Mouse (Mus musculus) intestine, embryonic 14.5 days (tissue): ENCODE results near the gene Rgl2. TPM values are rescaled to one million over a fixed set of nuclear protein-coding genes. Genes with fewer than 3 reads are reported as not detected.
A peak's percentile ranks its signal among the peaks of the same experiment; 100 is the strongest.
"Not testable (repeated sequence)": the region's sequence is repeated elsewhere in the genome, so short reads cannot be mapped to it uniquely, and the experiment has no call there.

ENCODE experiments used
- ATAC-seq: fragments of 200-750 bp; cut with Nextera tagmentation; replicated peaks from 2 replicates; pipeline ENCODE4 v1.8.0; 2017; ENCODE audit warnings: low read depth, moderate number of reproducible peaks, moderate TSS enrichment, moderate library complexity; ENCODE audit not compliant: low FRiP score, low TSS enrichment
- DNase-seq: peaks from one replicate; pipeline ENCODE4 v3.0.0-alpha.2; 2018; ENCODE audit warnings: low spot score
- H3K27ac ChIP-seq: fragments of 300-500 bp; sonication (generic); 2 replicates; pipeline ENCODE4 v1.5.1; 2014; ENCODE audit warnings: low read depth, mild to moderate bottlenecking, control low read depth
- H3K27me3 ChIP-seq: fragments of 300-500 bp; sonication (generic); replicated peaks from 2 replicates; pipeline ENCODE4 v1.6.1; 2014; ENCODE audit warnings: low read length, control low read depth; ENCODE audit not compliant: control insufficient read depth, insufficient read depth
- H3K36me3 ChIP-seq: fragments of 300-500 bp; sonication (generic); 2 replicates; pipeline ENCODE4 v1.6.1; 2014; ENCODE audit warnings: low read length, control low read depth; ENCODE audit not compliant: control insufficient read depth, insufficient read depth
- H3K4me1 ChIP-seq: fragments of 300-500 bp; sonication (generic); replicated peaks from 2 replicates; pipeline ENCODE4 v1.6.1; 2014; ENCODE audit warnings: low read length, control low read depth, mixed read lengths; ENCODE audit not compliant: control insufficient read depth, insufficient read depth
- H3K4me2 ChIP-seq: fragments of 300-500 bp; sonication (generic); 2 replicates; pipeline ENCODE4 v1.6.1; 2014; ENCODE audit warnings: low read length
- H3K4me3 ChIP-seq: fragments of 300-500 bp; sonication (generic); 2 replicates; pipeline ENCODE4 v1.5.1; 2014; ENCODE audit warnings: low read depth, low read length, control low read depth, mixed read lengths
- H3K9ac ChIP-seq: fragments of 300-500 bp; sonication (generic); 2 replicates; pipeline ENCODE4 v1.6.1; 2014; ENCODE audit warnings: mild to moderate bottlenecking, low read length
- H3K9me3 ChIP-seq: fragments of 300-500 bp; sonication (generic); 2 replicates; pipeline ENCODE4 v1.6.1; 2016; ENCODE audit warnings: low read length, control low read depth; ENCODE audit not compliant: control insufficient read depth
- WGBS: fragments of 180-500 bp; shearing (Covaris S2); extraction: QIAGEN DNeasy Blood & Tissue Kit; methylation state at CpG from one replicate; pipeline ENCODE4 v1.1.7; 2014; 5-methylcytosine and 5-hydroxymethylcytosine counted together
- polyA plus RNA-seq: library from polyadenylated mRNA; unstranded; fragments of >200 nt; fragmentation: Nextera tagmentation; extraction: Ambion mirVana; gene quantifications from 2 replicates; pipeline ENCODE4 v1.2.1, GENCODE M21; 2014

Gene Rgl2
- polyA plus RNA-seq, 1 experiment from 2014 or later: 34.5 TPM

- ATAC-seq (no peak), DNase-seq (no peak)
- Histone ChIP-seq H3K9ac (no peak overlapping the region), H3K9me3 (no peaks in the 10 kb centered on the region), H3K27ac (no peak overlapping the region), H3K4me2 (no peak overlapping the region), H3K36me3 (peaks cover 71% of the 10 kb centered on the region), H3K4me1 (peaks cover 27% of the 10 kb centered on the region), H3K4me3 (no peak overlapping the region), H3K27me3 (no peaks in the 10 kb centered on the region)
- 84% methylated on average over 22 of the region's 22 CpGs for WGBS
Observed at GRCm38 (mm10) chr17:33948090-33948904, 19.0 kb downstream of the Rgl2 start.

- H3K9me3 ChIP-seq: no peaks in the 10 kb centered on the region
- DNase-seq (no peak), ATAC-seq (no peak)
- H3K9ac ChIP-seq: no peak overlapping the region
- H3K4me3 ChIP-seq: no peak overlapping the region
- H3K4me1 ChIP-seq: peaks cover 34% of the 10 kb centered on the region
- H3K27ac ChIP-seq: no peak overlapping the region
- H3K36me3 ChIP-seq: peaks cover 71% of the 10 kb centered on the region
- 80% methylated on average over 19 of the region's 19 CpGs for WGBS
- H3K27me3 ChIP-seq: no peaks in the 10 kb centered on the region
- H3K4me2 ChIP-seq: no peak overlapping the region
Observed at GRCm38 (mm10) chr17:33948905-33949537, 19.7 kb downstream of the Rgl2 start.

- ATAC-seq (no peak; the same call in 1 of the 2 replicates), DNase-seq (no peak)
- peaks cover 66% of the 10 kb centered on the region for H3K36me3 ChIP-seq
- H3K9me3 ChIP-seq: no peaks in the 10 kb centered on the region
- peak overlapping the region; percentile 45; the same call in 1 of the 2 replicates for H3K4me3 ChIP-seq
- no peaks in the 10 kb centered on the region for H3K27me3 ChIP-seq
- WGBS: 78% methylated on average over 10 of the region's 10 CpGs
- H3K9ac ChIP-seq: no peak overlapping the region
- no peak overlapping the region for H3K27ac ChIP-seq
- H3K4me1 ChIP-seq: peaks cover 41% of the 10 kb centered on the region
- peak overlapping the region; percentile 82 for H3K4me2 ChIP-seq
Observed at GRCm38 (mm10) chr17:33950131-33950625, 20.8 kb downstream of the Rgl2 start.

- WGBS: under 1% methylated on average over 45 of the region's 45 CpGs
- ATAC-seq: peak; percentile 75
- DNase-seq: peak; percentile 91
- Histone ChIP-seq H3K27me3 (no peaks in the 10 kb centered on the region), H3K9me3 (no peaks in the 10 kb centered on the region), H3K9ac (peak within 1 kb of the TSS; percentile 55), H3K27ac (peak within 1 kb of the TSS; percentile 92), H3K4me3 (peak within 1 kb of the TSS; percentile 45), H3K36me3 (peaks cover 56% of the 10 kb centered on the region), H3K4me2 (peak within 1 kb of the TSS; percentile 82), H3K4me1 (peaks cover 42% of the 10 kb centered on the region)
Observed at GRCm38 (mm10) chr17:33951021-33951946, 21.9 kb downstream of the Rgl2 start, which contains the start of gene B3galt4. Gene B3galt4 (minus strand): TSS chr17:33951488.

- not testable (repeated sequence) for ATAC-seq
- H3K4me3 ChIP-seq: peak overlapping the region; percentile 45
Observed at GRCm38 (mm10) chr17:33952015-33952414, 22.7 kb downstream of the Rgl2 start.

GRCm38 (mm10) chr17:33952879-33953278 lies 23.5 kb downstream of the Rgl2 start:
- Histone ChIP-seq H3K36me3 (peaks cover 46% of the 10 kb centered on the region), H3K9me3 (no peaks in the 10 kb centered on the region), H3K27me3 (no peaks in the 10 kb centered on the region), H3K4me1 (peaks cover 48% of the 10 kb centered on the region), H3K27ac (no peak overlapping the region), H3K4me2 (peak overlapping the region; percentile 99), H3K9ac (peak overlapping the region; percentile 32), H3K4me3 (peak overlapping the region; percentile 6; the same call in 1 of the 2 replicates)
- 77% methylated on average over 4 of the region's 4 CpGs for WGBS
- ATAC-seq (no peak), DNase-seq (no peak)

More at GRCm38 (mm10) chr17:33952015-33952414, 22.7 kb downstream of the Rgl2 start:
- not testable (repeated sequence) for H3K27me3 ChIP-seq, DNase-seq, H3K27ac ChIP-seq, H3K9ac ChIP-seq, H3K9me3 ChIP-seq
- peaks cover 48% of the 10 kb centered on the region for H3K4me1 ChIP-seq
- peak overlapping the region; percentile 82 for H3K4me2 ChIP-seq
- peaks cover 50% of the 10 kb centered on the region for H3K36me3 ChIP-seq
- WGBS: 82% methylated on average over 13 of the region's 13 CpGs

- no peak for DNase-seq
- Histone ChIP-seq H3K27me3 (no peaks in the 10 kb centered on the region), H3K4me2 (peak overlapping the region; percentile 99), H3K4me1 (peaks cover 48% of the 10 kb centered on the region), H3K9me3 (no peaks in the 10 kb centered on the region), H3K27ac (no peak overlapping the region), H3K4me3 (peak overlapping the region; percentile 0; the same call in 1 of the 2 replicates), H3K36me3 (peaks cover 41% of the 10 kb centered on the region), H3K9ac (peak overlapping the region; percentile 32; the same call in 1 of the 2 replicates)
- ATAC-seq: no peak
- 78% methylated on average over 3 of the region's 3 CpGs for WGBS
Observed at GRCm38 (mm10) chr17:33953310-33953709, 24.0 kb downstream of the Rgl2 start.
